Mouse (Mus musculus): Measurements from ENCODE around the gene Chac2.
"Not testable (repeated sequence)": the region's sequence is repeated elsewhere in the genome, so short reads cannot be mapped to it uniquely, and the experiment has no call there.

The Chac2 gene

DNA sequence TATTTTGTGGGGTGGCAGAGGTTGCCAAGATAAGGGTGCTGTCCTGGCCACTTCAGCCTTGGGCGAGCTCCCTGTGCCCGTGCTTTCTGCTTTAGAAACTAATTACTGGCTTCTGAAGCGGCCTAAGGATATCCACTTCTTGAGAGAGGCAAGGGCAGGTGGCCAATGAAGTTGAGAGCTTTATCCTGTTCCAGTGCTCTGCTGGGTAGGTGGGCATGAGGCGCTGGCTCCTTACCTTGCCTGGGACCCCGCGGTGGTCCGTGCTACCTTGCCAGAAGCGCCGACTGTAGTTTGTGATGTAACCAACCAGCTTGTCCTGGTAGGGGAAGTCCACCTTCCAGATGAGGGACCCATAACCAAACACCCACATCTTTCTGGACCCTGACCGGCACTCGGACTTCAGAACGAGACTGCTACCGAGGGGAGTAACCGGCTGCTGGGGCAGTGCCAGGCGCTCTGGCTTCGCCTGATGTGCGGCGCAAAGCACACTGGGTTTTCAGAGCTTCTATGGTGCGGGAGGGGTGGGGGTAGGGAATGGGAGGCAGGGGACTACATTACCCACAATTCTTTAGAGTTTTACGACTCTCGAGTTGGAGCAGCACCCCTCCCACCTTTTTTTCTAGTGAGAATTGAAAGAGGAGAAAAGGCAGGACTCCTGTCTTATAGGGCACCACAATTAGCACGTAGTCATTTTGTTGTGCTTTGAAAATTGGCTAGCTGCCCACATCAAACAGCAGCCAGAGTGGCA lies at the start of gene Chac2:
Gene Chac2, minus strand, starts transcription at position 474 of the 748 bp plus-strand sequence.
- POLR2A ChIA-PET: interaction anchor here (0.6 to 2.1 kb wide), 33 partner anchors 10 to 1316 kb away, joined by 3 to 15 read pairs (median 3); partner anchors contain the start of genes Erlec1 (in 2 of the 4) and Stc2 (in 1 of the 4)
- CTCF ChIA-PET: interaction anchor here in 2 of 4 experiments (0.6 to 1.4 kb wide), 3 partner anchors 385 to 652 kb away, joined by 3 to 8 read pairs (median 6); no protein-coding TSS in a partner anchor

DNA sequence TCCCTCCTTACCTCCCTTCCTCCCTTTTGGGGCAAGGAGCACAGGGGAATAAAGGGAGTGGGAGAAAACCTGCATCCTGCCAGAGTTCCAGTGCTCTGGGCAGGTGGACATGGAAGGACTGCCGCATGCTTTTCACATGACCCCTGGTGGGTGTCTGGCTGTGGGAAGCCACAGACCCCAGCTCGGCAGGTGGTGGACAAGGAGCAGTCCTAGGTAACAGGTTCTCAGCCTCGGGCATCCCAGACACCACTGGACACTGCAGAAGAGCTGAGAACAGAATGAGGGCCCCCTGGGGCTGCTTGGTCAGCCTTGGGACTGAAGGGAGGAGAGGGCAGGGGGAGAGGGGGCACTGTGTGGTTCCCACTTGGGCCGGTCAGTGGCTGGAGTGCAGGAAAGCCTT lies 48.8 kb upstream of the Chac2 start:
- ChIA-PET CTCF (no interaction called here), POLR2A (no interaction called here)

- POLR2A ChIA-PET: interaction anchor here in 1 of 4 experiments (1.5 kb wide), 1 partner anchor 32 kb away, joined by 4 read pairs; the partner anchor contains the start of gene Chac2
- CTCF ChIA-PET: not testable (repeated sequence)
Measured at GRCm38 (mm10) chr11:31017466-31017865, 31.3 kb upstream of the Chac2 start.

DNA sequence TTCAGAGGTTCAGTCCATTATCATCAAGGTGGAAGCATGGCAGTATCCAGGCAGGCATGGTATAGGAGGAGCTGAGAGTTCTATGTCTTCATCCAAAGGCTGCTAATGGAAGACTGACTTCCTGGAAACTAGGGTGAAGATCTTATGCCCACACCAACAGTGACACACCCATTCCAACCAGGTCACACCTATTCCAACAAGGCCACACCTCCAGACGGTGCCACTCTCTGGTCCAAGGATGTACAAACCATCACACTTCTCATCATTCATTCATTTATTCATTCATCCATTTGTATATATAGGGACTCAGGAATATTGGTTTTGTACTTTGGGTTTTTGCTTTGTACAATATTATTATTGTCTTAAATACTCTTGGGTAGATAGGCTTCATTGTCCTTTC lies 23.5 kb upstream of the Chac2 start:
- POLR2A ChIA-PET, CTCF ChIA-PET: not testable (repeated sequence)

- ChIA-PET POLR2A (interaction anchor here in 2 of 4 experiments (1.3 to 3.4 kb wide), 2 partner anchors 15 kb away, joined by 3 to 15 read pairs; partner anchors contain the start of gene Chac2 (in 2 of the 2)), CTCF (no interaction called here)
Measured at GRCm38 (mm10) chr11:31001169-31001908, 15.2 kb upstream of the Chac2 start.

DNA sequence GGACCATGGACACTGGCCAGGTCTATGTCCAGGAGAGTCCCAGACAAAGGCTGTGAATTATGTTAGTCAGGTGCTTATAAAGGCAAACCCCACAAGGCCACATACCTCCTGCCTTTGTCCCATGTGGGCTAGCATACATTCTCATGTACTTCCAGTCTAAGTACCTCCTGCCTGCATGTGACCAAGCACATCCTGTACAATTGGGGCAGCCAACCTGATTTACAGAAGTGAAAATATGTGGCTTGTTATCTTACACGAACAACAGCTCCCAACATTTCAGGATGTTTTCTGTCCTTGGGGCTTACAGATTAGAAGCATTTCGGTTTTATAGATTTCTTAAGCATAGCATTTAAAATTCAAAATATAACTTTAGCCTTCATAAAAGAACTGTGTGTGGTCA lies 13.9 kb upstream of the Chac2 start:
- CTCF ChIA-PET: no interaction called here
- POLR2A ChIA-PET: interaction anchor here in 3 of 4 experiments (0.7 to 3.4 kb wide), 4 partner anchors 14 to 44 kb away, joined by 3 to 15 read pairs (median 4); partner anchors contain the start of gene Chac2 (in 3 of the 3)

DNA sequence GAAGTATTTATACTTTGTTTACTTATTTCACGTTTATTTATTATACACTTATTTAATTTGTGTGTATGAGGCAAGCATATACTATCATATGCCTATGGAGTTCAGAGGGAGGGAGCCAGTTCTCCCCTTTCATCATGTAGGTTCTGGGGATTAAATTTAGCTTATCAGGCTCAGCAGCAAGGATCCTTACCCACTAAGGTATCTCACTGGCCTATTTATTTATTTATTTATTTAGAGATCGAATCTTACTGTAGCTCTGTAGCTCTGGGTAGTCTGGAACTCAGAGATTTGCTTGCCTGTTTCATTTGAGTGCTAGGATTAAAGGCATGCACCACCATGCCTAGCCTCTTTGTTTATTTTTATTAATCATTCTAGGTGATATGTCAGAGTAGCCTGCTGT lies 12.6 kb upstream of the Chac2 start:
- POLR2A ChIA-PET: interaction anchor here in 1 of 4 experiments (3.4 kb wide), 1 partner anchor 13 kb away, joined by 15 read pairs; the partner anchor contains the start of gene Chac2
- CTCF ChIA-PET: no interaction called here

GRCm38 (mm10) chr11:30998199-30998598 lies 12.0 kb upstream of the Chac2 start:
- CTCF ChIA-PET: no interaction called here

GRCm38 (mm10) chr11:30996670-30997069 lies 10.5 kb upstream of the Chac2 start:
- ChIA-PET POLR2A (interaction anchor here in 1 of 4 experiments (1.6 kb wide), 1 partner anchor 11 kb away, joined by 5 read pairs; the partner anchor contains the start of gene Chac2), CTCF (interaction anchor here in 1 of 4 experiments (1.1 kb wide), 1 partner anchor 543 kb away, joined by 3 read pairs; no protein-coding TSS in a partner anchor)

More at GRCm38 (mm10) chr11:30998199-30998598, 12.0 kb upstream of the Chac2 start:
- POLR2A ChIA-PET: no interaction called here

DNA sequence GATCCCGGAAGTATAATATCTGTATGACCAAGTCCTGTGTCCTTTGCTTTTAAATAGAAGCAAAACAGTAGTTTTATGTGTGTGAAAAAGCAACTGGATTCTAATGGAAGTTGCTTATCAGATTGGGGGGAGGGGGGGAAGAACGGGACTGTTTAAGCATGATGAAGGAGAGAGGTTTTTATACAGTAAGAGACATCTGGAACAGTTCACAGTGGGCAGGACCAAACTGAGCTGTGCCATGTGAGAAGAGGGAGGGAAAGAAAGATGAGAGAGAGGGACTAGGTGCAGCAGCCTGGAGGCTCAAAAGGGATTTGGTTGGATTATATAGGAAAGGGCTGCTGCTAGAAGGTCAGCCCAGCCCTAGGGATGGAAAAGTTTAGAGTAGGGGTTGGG lies 471 bp upstream of the Chac2 start:
- ChIA-PET CTCF (interaction anchor here in 2 of 4 experiments (0.6 to 1.4 kb wide), 2 partner anchors 384 to 387 kb away, joined by 6 to 8 read pairs; no protein-coding TSS in a partner anchor), POLR2A (interaction anchor here in 3 of 4 experiments (0.6 to 2.1 kb wide), 20 partner anchors 9 to 635 kb away, joined by 3 to 15 read pairs (median 4); partner anchors contain the start of genes Erlec1 (in 2 of the 3) and Stc2 (in 1 of the 3))

DNA sequence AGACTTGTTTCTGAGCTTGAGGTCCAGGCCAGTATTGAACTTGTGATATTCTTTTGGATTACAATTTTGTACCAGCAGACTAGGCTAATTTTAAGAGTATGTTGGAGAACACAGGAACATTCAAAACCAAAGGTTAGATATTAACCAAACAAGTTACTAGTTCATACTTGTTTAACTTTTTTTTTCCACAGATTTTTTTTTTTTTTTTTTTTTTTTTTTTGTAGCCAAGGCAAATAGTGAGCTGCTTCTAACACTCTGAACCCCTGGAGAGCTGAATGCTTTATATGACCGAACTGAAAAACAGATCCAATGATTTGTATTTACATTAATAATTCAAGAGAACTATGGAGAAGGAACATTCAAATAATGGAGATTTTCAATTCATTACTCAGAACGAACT lies 913 bp downstream of the Chac2 start:
- CTCF ChIA-PET: interaction anchor here in 1 of 4 experiments (1.0 to 1.4 kb wide), 2 partner anchors 388 to 653 kb away, joined by 3 to 6 read pairs; no protein-coding TSS in a partner anchor
- POLR2A ChIA-PET: interaction anchor here (0.6 to 2.1 kb wide), 12 partner anchors 9 to 932 kb away, joined by 3 to 15 read pairs (median 4); partner anchors contain the start of genes Erlec1 (in 2 of the 4) and Stc2 (in 1 of the 4)

- POLR2A ChIA-PET: interaction anchor here in 3 of 4 experiments (0.6 to 2.2 kb wide), 7 partner anchors 10 to 782 kb away, joined by 3 to 8 read pairs (median 4); partner anchors contain the start of gene Chac2 (in 2 of the 3)
- CTCF ChIA-PET: no interaction called here
Measured at GRCm38 (mm10) chr11:30954279-30954725, 31.8 kb downstream of the Chac2 start, which contains the start of gene Erlec1. Gene Erlec1 (minus strand): TSS chr11:30954335.

DNA sequence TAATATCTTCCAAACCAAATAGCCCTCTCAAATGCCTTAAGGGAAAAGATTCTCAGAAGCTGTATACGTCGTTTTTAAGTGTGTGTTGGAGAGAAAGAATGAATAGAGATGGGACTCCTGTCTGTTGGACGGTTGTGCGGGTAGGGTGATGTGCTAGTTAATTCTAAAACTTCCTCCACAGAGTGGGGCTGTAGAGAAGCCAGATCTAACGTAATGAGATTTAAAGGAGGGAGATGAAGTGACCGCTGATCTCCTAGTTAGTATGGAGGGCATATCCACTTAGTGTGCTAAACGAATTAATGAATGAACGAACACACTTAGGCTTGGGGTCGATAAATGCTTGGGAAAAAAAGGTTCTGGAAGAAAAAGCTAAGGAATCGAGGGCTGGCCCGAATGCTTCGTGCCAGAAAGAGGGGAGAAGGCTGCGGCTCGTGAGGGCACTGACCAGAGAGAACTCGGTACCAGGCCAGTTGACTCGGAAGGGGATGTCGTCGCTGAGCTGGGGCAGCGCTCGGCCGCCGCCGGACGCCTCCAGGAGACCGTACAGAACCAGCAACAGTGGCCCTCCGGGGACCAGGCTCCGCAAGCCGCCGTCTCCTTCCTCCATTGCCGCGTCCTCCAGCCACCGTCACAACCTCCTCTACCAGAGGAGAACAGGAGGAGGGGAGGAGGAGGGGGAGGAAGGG lies 32.5 kb downstream of the Chac2 start:
- ChIA-PET CTCF (no interaction called here), POLR2A (interaction anchor here in 3 of 4 experiments (0.5 to 2.2 kb wide), 7 partner anchors 9 to 783 kb away, joined by 3 to 8 read pairs (median 3); partner anchors contain the start of gene Chac2 (in 2 of the 3))

GRCm38 (mm10) chr11:30952829-30953228 lies 33.3 kb downstream of the Chac2 start:
- ChIA-PET POLR2A (interaction anchor here in 1 of 4 experiments (2.2 kb wide), 1 partner anchor 33 kb away, joined by 8 read pairs; the partner anchor contains the start of gene Chac2), CTCF (no interaction called here)

- CTCF ChIA-PET: no interaction called here
- POLR2A ChIA-PET: no interaction called here
Measured at GRCm38 (mm10) chr11:30943522-30943921, 42.6 kb downstream of the Chac2 start.

DNA sequence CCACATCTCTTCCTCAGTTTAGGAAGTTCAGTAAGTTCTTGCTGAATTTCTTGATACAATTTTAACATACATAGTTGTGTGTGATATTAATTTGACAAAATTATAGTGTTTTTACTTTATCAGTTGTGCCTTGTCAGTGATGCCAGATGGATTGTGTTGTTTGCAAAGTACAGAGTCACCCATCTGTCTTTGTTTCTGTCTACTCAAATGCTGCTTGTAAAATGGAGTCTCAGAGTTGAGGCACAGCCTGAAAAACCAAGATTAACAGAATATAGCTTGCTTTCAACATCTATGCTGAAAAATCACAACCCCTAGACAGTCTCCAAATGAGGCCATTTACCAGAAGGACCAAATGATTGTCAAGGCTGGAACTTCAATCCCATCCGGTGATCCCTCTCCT lies 57.7 kb downstream of the Chac2 start:
- POLR2A ChIA-PET: interaction anchor here in 1 of 4 experiments (1.0 to 1.2 kb wide), 2 partner anchors 14 to 52 kb away, joined by 3 read pairs; no protein-coding TSS in a partner anchor
- CTCF ChIA-PET: no interaction called here

DNA sequence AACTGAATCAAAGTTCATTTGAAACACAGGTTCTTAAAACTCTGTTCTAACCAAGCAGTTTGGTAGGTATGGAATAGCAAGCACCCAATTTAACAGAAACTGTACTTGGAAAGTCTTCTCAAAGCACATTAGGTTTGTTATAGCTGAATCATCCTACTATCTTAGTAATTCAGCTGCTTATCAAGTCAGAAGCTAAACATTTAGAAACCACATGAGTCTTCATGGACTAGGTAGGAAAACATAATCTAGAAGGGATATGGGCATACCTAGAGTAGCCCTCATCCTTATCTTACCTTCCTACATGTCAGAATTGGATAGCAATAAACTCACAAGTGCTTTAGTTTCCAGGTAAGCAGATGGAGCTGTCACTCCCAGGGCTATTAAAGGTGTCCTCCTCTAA lies 58.1 kb downstream of the Chac2 start:
- ChIA-PET CTCF (no interaction called here), POLR2A (interaction anchor here in 1 of 4 experiments (1.0 to 1.4 kb wide), 2 partner anchors 11 to 51 kb away, joined by 3 to 4 read pairs; no protein-coding TSS in a partner anchor)

Measured in embryonic stem cell, embryonic (primary cell).